Mouse (Mus musculus) small intestine, adult 2 months (tissue): Measurements from ENCODE around the gene Lhfp.

Source experiments
- CTCF ChIP-seq: fragments of 200-500 bp; IDR thresholded peaks from 2 replicates; pipeline ENCODE4 v1.5.1; 2012; ENCODE audit warnings: low read depth, mild to moderate bottlenecking, control low read depth, inconsistent platforms, low read length, moderate library complexity, mixed read lengths; ENCODE audit not compliant: insufficient replicate concordance, insufficient read length; ENCODE audit errors: extremely low read depth
- POLR2A ChIP-seq: fragments of 200-500 bp; IDR thresholded peaks from 2 replicates; pipeline ENCODE4 v1.6.1; 2012; ENCODE audit warnings: low read depth, mild to moderate bottlenecking, control low read depth, inconsistent platforms, low read length, moderate library complexity

GRCm38 (mm10) chr3:53161963-53162362, 120.6 kb downstream of the Lhfp start:
- TF ChIP-seq CTCF = no peak
- TF ChIP-seq POLR2A = no peak
